Mouse (Mus musculus) lung, embryonic 14.5 days (tissue): ENCODE results near the gene Glis1. TPM values are rescaled to one million over a fixed set of nuclear protein-coding genes. Genes with fewer than 3 reads are reported as not detected.

ENCODE experiments used
- ATAC-seq: fragments of 200-750 bp; cut with Nextera tagmentation; 2 replicates; pipeline ENCODE4 v1.8.0; 2017; ENCODE audit warnings: mild to moderate bottlenecking, moderate TSS enrichment, moderate library complexity; ENCODE audit not compliant: insufficient read depth
- DNase-seq: peaks from one replicate; pipeline ENCODE4 v3.0.0-alpha.2; 2015
- H3K27ac ChIP-seq: fragments of 300-500 bp; sonication (generic); 2 replicates; pipeline ENCODE4 v1.5.1; 2014; ENCODE audit warnings: low read depth, mild to moderate bottlenecking, moderate library complexity
- H3K27me3 ChIP-seq: fragments of 300-500 bp; sonication (generic); 2 replicates; pipeline ENCODE4 v1.6.1; 2014; ENCODE audit warnings: low read length, control low read depth; ENCODE audit not compliant: insufficient read depth
- H3K36me3 ChIP-seq: fragments of 300-500 bp; sonication (generic); 2 replicates; pipeline ENCODE4 v1.6.1; 2014; ENCODE audit warnings: control low read depth; ENCODE audit not compliant: insufficient read depth
- H3K4me1 ChIP-seq: fragments of 300-500 bp; sonication (generic); 2 replicates; pipeline ENCODE4 v1.6.1; 2014; ENCODE audit warnings: antibody characterized with exemption, control low read depth; ENCODE audit not compliant: insufficient read depth
- H3K4me2 ChIP-seq: fragments of 300-500 bp; sonication (generic); 2 replicates; pipeline ENCODE4 v1.6.1; 2014; ENCODE audit warnings: mild to moderate bottlenecking
- H3K4me3 ChIP-seq: fragments of 300-500 bp; sonication (generic); 2 replicates; pipeline ENCODE4 v1.5.1; 2014; ENCODE audit warnings: low read depth, low read length
- H3K9ac ChIP-seq: fragments of 300-500 bp; sonication (generic); 2 replicates; pipeline ENCODE4 v1.6.1; 2014
- H3K9me3 ChIP-seq: fragments of 300-500 bp; sonication (generic); 2 replicates; pipeline ENCODE4 v1.6.1; 2016; ENCODE audit warnings: low read depth, low read length, control low read depth
- CTCF ChIP-seq: IDR thresholded peaks from 2 replicates; pipeline ENCODE4 v1.5.1; 2016; ENCODE audit warnings: antibody characterized with exemption, low read depth
- WGBS: fragments of 180-500 bp; shearing (Covaris S2); extraction: QIAGEN DNeasy Blood & Tissue Kit; methylation state at CpG from one replicate; pipeline ENCODE4 v1.1.7; 2014; 5-methylcytosine and 5-hydroxymethylcytosine counted together
- polyA plus RNA-seq: library from polyadenylated mRNA; unstranded; fragments of >200 nt; fragmentation: Nextera tagmentation; extraction: Ambion mirVana; gene quantifications from 2 replicates; pipeline ENCODE4 v1.2.1, GENCODE M21; 2014

Glis1 gene
- polyA plus RNA-seq, 1 experiment from 2014 or later, result 2.9 TPM

DNA sequence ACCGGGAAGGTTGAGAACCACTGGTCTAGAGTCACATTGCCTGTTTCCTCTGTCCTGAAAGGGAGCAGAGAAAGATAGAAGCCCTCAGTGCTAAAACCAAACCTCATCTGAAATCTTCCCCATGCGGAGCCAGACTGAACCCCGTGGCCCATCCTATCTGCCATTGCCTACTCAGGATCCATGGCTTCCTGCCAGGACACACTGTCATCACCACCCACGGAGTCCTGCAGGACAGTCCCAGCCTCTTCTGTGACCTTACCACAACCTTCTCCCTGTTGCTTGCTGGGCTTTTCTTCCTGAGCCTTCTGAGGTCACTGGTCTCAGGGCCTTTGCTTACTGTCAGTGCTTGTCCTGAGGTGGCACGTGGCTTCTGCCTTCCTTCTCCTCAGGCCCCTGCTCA lies 118.3 kb downstream of the Glis1 start:
- 55% methylated on average over 5 of the region's 5 CpGs for WGBS
- TF ChIP-seq CTCF, result no peak
- peak; percentile 43 for DNase-seq

DNA sequence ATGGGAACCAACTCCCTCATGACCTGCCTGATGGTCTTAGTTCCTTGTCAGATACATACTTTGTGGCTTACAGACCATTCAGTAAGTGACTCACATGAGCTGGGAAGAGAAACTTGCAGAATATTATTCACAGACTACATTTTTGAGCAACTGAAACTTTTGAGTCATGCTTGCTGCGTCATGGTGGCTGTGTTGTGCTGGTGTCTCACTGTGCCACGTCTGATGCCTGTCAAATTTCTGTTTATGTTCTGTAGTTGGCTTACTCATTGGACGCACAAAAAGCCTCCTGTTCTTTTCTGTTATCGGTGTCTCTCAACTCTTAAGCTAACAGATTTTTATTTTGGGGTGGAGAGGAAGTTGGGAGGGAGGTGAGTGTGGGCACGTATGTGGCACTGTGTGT lies 119.4 kb downstream of the Glis1 start:
- Histone ChIP-seq H3K4me1 (no peaks in the 10 kb centered on the region), H3K27ac (no peak overlapping the region), H3K27me3 (no peaks in the 10 kb centered on the region), H3K36me3 (no peaks in the 10 kb centered on the region), H3K4me3 (no peak overlapping the region), H3K9me3 (no peaks in the 10 kb centered on the region), H3K9ac (no peak overlapping the region), H3K4me2 (no peak overlapping the region)
- 48% methylated on average over 5 of the region's 5 CpGs for WGBS
- no peak for ATAC-seq
- TF ChIP-seq CTCF, result no peak
- DNase-seq, result no peak

More for the DNA sequence above, 118.3 kb downstream of the Glis1 start:
- no peak overlapping the region for H3K4me3 ChIP-seq
- H3K27me3 ChIP-seq, result no peaks in the 10 kb centered on the region
- H3K27ac ChIP-seq, result no peak overlapping the region
- ATAC-seq, result peak; percentile 50; the same call in 1 of the 2 replicates
- no peak overlapping the region for H3K4me2 ChIP-seq
- H3K36me3 ChIP-seq, result no peaks in the 10 kb centered on the region
- no peaks in the 10 kb centered on the region for H3K4me1 ChIP-seq
- no peak overlapping the region for H3K9ac ChIP-seq
- H3K9me3 ChIP-seq, result no peaks in the 10 kb centered on the region

DNA sequence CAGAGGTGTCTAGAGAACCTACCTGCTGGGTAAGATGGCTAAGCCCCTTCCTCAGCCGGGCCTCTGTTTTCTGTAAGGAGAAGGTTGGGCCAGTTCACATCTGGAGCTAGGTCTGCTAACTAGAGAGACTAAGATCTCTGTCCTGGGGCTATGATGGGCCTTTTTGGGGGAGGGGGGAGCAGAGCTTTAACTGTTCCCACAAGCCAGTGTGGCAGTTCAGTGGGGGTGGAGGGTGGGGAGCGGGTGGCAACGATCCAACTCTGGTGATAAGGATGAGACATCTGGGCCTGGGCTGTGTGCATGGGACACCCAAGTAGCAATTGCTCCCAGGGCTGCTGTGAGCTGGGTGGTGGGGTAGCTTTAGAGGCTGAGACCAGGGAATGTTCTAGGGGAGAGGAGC lies 124.4 kb downstream of the Glis1 start:
- Histone ChIP-seq H3K4me2 (no peak overlapping the region), H3K9ac (no peak overlapping the region), H3K27me3 (no peaks in the 10 kb centered on the region), H3K27ac (no peak overlapping the region), H3K4me3 (no peak overlapping the region), H3K4me1 (no peaks in the 10 kb centered on the region), H3K9me3 (no peaks in the 10 kb centered on the region), H3K36me3 (no peaks in the 10 kb centered on the region)
- 28% methylated on average over 3 of the region's 3 CpGs for WGBS
- TF ChIP-seq CTCF, result no peak
- ATAC-seq (peak; percentile 76; the same call in 1 of the 2 replicates), DNase-seq (peak; percentile 50)

- DNase-seq, result no peak
- no peak for ATAC-seq
- WGBS, result 79% methylated on average over 2 of the region's 2 CpGs
These were observed 126.7 kb downstream of the Glis1 start for GRCm38 (mm10) chr4:107561056-107561455.

GRCm38 (mm10) chr4:107568159-107568558 lies 133.8 kb downstream of the Glis1 start:
- Histone ChIP-seq H3K27ac (no peak overlapping the region), H3K4me1 (no peaks in the 10 kb centered on the region; the same call in 1 of the 2 replicates), H3K36me3 (no peaks in the 10 kb centered on the region), H3K9ac (no peak overlapping the region), H3K4me3 (no peak overlapping the region), H3K4me2 (no peak overlapping the region), H3K9me3 (no peaks in the 10 kb centered on the region), H3K27me3 (no peaks in the 10 kb centered on the region)
- peak; percentile 54 for TF ChIP-seq CTCF
- 64% methylated on average over 21 of the region's 21 CpGs for WGBS
- ATAC-seq, result peak; percentile 28; the same call in 1 of the 2 replicates
- no peak for DNase-seq

More at GRCm38 (mm10) chr4:107561056-107561455, 126.7 kb downstream of the Glis1 start:
- TF ChIP-seq CTCF, result no peak
- Histone ChIP-seq H3K4me3 (no peak overlapping the region), H3K9me3 (no peaks in the 10 kb centered on the region), H3K4me2 (no peak overlapping the region), H3K27ac (no peak overlapping the region), H3K27me3 (no peaks in the 10 kb centered on the region), H3K9ac (no peak overlapping the region), H3K36me3 (no peaks in the 10 kb centered on the region), H3K4me1 (no peaks in the 10 kb centered on the region; the same call in 1 of the 2 replicates)

- DNase-seq, result no peak
- 74% methylated on average over 7 of the region's 7 CpGs for WGBS
- Histone ChIP-seq H3K36me3 (no peaks in the 10 kb centered on the region), H3K9ac (no peak overlapping the region), H3K4me2 (no peak overlapping the region), H3K27ac (no peak overlapping the region), H3K9me3 (no peaks in the 10 kb centered on the region), H3K4me1 (no peaks in the 10 kb centered on the region; the same call in 1 of the 2 replicates), H3K27me3 (no peaks in the 10 kb centered on the region), H3K4me3 (no peak overlapping the region)
- no peak for ATAC-seq
- TF ChIP-seq CTCF, result no peak
These were observed 134.6 kb downstream of the Glis1 start for GRCm38 (mm10) chr4:107568881-107569443.

DNA sequence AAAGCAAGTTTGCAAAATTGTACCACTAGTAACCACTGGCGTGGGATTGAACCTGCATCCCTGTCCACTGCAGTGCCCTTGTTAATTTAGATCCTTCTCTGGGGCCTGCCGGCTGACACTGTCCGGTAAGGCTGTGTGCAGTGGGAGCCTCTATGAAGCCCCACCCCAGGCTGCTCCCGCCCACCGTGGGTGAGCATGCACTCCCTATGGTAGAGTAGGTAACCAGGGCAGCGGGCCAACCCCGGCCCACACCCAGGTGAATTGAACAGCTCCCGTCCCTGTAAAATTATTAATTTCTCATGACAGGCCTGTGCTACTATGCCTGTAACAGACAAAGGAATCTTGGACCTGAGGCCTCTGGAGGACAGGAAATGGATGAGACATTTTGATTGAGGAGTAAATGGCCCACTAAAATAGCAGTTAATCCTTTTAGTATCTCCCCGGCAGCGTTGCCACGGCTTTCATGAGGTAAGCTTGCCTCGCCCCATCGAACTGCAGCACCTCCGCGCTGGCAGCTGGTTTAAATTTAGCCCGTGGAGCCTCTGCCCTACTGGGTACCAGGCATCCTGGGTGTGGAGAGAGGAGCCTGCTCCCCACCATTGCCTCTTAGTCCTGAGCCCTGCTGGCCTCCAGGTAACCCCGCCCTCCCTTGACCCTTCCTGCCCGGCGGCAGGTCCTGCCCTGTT lies 136.1 kb downstream of the Glis1 start:
- ATAC-seq, result no peak
- 47% methylated on average over 19 of the region's 19 CpGs for WGBS
- no peaks in the 10 kb centered on the region for H3K27me3 ChIP-seq
- H3K4me2 ChIP-seq, result no peak overlapping the region
- no peaks in the 10 kb centered on the region; the same call in 1 of the 2 replicates for H3K4me1 ChIP-seq
- no peak for TF ChIP-seq CTCF
- no peaks in the 10 kb centered on the region for H3K9me3 ChIP-seq
- no peak overlapping the region for H3K27ac ChIP-seq
- no peak overlapping the region for H3K9ac ChIP-seq
- H3K36me3 ChIP-seq, result no peaks in the 10 kb centered on the region
- DNase-seq, result no peak
- no peak overlapping the region for H3K4me3 ChIP-seq
